Mouse (Mus musculus) embryonic facial prominence, embryonic 13.5 days (tissue): ENCODE measurements around the gene Adam22. TPM values are rescaled to one million over a fixed set of nuclear protein-coding genes. Genes with fewer than 3 reads are reported as not detected.

Experiments
- ATAC-seq: fragments of 200-750 bp; cut with Nextera tagmentation; 2 replicates; pipeline ENCODE4 v1.8.0; 2017; ENCODE audit warnings: low read depth; ENCODE audit not compliant: insufficient number of reproducible peaks, insufficient read depth, low FRiP score, low TSS enrichment
- H3K27ac ChIP-seq: fragments of 300-500 bp; sonication (generic); 2 replicates; pipeline ENCODE4 v1.5.1; 2015; ENCODE audit warnings: moderate library complexity, mild to moderate bottlenecking, inconsistent platforms
- H3K27me3 ChIP-seq: fragments of 300-500 bp; sonication (generic); 2 replicates; pipeline ENCODE4 v1.6.1; 2015; ENCODE audit warnings: mild to moderate bottlenecking, inconsistent platforms
- H3K36me3 ChIP-seq: fragments of 300-500 bp; sonication (generic); 2 replicates; pipeline ENCODE4 v1.6.1; 2015; ENCODE audit warnings: mild to moderate bottlenecking, inconsistent platforms
- H3K4me1 ChIP-seq: fragments of 300-500 bp; sonication (generic); 2 replicates; pipeline ENCODE4 v1.6.1; 2015; ENCODE audit warnings: inconsistent platforms
- H3K4me2 ChIP-seq: fragments of 300-500 bp; sonication (generic); 2 replicates; pipeline ENCODE4 v1.6.1; 2015; ENCODE audit warnings: moderate library complexity, mild to moderate bottlenecking, inconsistent platforms
- H3K4me3 ChIP-seq: fragments of 300-500 bp; sonication (generic); 2 replicates; pipeline ENCODE4 v1.5.1; 2015; ENCODE audit warnings: mild to moderate bottlenecking, inconsistent platforms
- H3K9ac ChIP-seq: fragments of 300-500 bp; sonication (generic); 2 replicates; pipeline ENCODE4 v1.6.1; 2015; ENCODE audit warnings: mild to moderate bottlenecking, inconsistent platforms
- H3K9me3 ChIP-seq: fragments of 300-500 bp; sonication (generic); 2 replicates; pipeline ENCODE4 v1.6.1; 2016; ENCODE audit warnings: inconsistent platforms
- WGBS: fragments of 180-500 bp; shearing (Covaris S2); methylation state at CpG from one replicate; pipeline ENCODE4 v1.1.7; 2015; ENCODE audit warnings: mixed read lengths; 5-methylcytosine and 5-hydroxymethylcytosine counted together
- polyA plus RNA-seq: library from polyadenylated mRNA; unstranded; fragments of >200 nt; fragmentation: Nextera tagmentation; extraction: Ambion mirVana; gene quantifications from 2 replicates; pipeline ENCODE4 v1.2.1, GENCODE M21; 2015

Gene Adam22
- polyA plus RNA-seq = 12.2 and 15.1 TPM in 2 replicates

GRCm38 (mm10) chr5:8367614-8368327 is at the start of gene Adam22:
Gene Adam22 (minus strand): TSS chr5:8368160.
- no peaks in the 10 kb centered on the region for H3K9me3 ChIP-seq
- WGBS = under 1% methylated on average over 50 of the region's 55 CpGs
- H3K9ac ChIP-seq = peak within 1 kb of the TSS; percentile 78
- peak within 1 kb of the TSS; percentile 84 for H3K4me2 ChIP-seq
- H3K36me3 ChIP-seq = no peaks in the 10 kb centered on the region
- peak; percentile 88 for ATAC-seq
- H3K4me1 ChIP-seq = peaks cover 3% of the 10 kb centered on the region; the same call in 1 of the 2 replicates
- peaks cover 9% of the 10 kb centered on the region; the same call in 1 of the 2 replicates for H3K27me3 ChIP-seq
- peak within 1 kb of the TSS; percentile 80 for H3K4me3 ChIP-seq
- H3K27ac ChIP-seq = peak within 1 kb of the TSS; percentile 75

DNA sequence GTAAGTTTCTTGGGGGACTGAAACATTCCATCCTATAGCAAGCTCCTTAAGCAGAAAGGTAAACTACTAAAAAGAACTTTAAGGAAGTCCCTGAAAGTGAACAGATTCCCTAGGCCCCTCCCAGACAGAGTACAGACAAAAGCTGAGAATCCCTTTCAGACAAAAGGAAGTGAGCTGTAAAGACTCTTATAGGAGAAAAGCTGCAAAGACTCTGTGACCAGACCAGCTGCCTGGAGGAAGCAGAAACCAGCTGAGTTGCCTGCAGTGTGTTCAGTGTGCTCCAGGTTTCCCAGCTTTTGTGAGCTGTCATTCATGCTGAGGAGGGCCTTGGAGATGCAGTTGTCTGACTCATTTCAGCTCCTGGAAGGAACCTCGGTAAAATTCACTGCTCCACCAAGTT is 49.5 kb upstream of the Adam22 start:
- H3K27ac ChIP-seq = no peak overlapping the region
- H3K9me3 ChIP-seq = no peaks in the 10 kb centered on the region
- H3K9ac ChIP-seq = no peak overlapping the region
- no peak overlapping the region for H3K4me2 ChIP-seq
- H3K36me3 ChIP-seq = peaks cover 33% of the 10 kb centered on the region
- H3K27me3 ChIP-seq = no peaks in the 10 kb centered on the region
- 49% methylated on average over 1 of the region's 1 CpGs for WGBS
- peaks cover 5% of the 10 kb centered on the region for H3K4me1 ChIP-seq
- H3K4me3 ChIP-seq = no peak overlapping the region
- ATAC-seq = no peak

GRCm38 (mm10) chr5:8416683-8417413 is 48.9 kb upstream of the Adam22 start:
- Histone ChIP-seq H3K4me3 (no peak overlapping the region), H3K36me3 (peaks cover 35% of the 10 kb centered on the region), H3K9me3 (no peaks in the 10 kb centered on the region), H3K27ac (no peak overlapping the region), H3K27me3 (no peaks in the 10 kb centered on the region), H3K9ac (no peak overlapping the region), H3K4me1 (peaks cover 5% of the 10 kb centered on the region), H3K4me2 (no peak overlapping the region)
- 84% methylated on average over 3 of the region's 3 CpGs for WGBS
- ATAC-seq = no peak

GRCm38 (mm10) chr5:8408746-8409145 is 40.8 kb upstream of the Adam22 start:
- Histone ChIP-seq H3K9ac (no peak overlapping the region), H3K4me2 (no peak overlapping the region), H3K9me3 (no peaks in the 10 kb centered on the region), H3K4me1 (no peaks in the 10 kb centered on the region), H3K4me3 (no peak overlapping the region), H3K36me3 (peaks cover 55% of the 10 kb centered on the region), H3K27ac (no peak overlapping the region), H3K27me3 (no peaks in the 10 kb centered on the region)
- 91% methylated on average over 4 of the region's 4 CpGs for WGBS
- no peak for ATAC-seq

GRCm38 (mm10) chr5:8397587-8398249 is 29.8 kb upstream of the Adam22 start:
- no peak for ATAC-seq
- no peak overlapping the region for H3K27ac ChIP-seq
- no peak overlapping the region for H3K4me3 ChIP-seq
- WGBS = 94% methylated on average over 13 of the region's 13 CpGs
- no peaks in the 10 kb centered on the region for H3K4me1 ChIP-seq
- H3K27me3 ChIP-seq = no peaks in the 10 kb centered on the region
- H3K36me3 ChIP-seq = peaks cover 32% of the 10 kb centered on the region
- no peak overlapping the region for H3K4me2 ChIP-seq
- no peaks in the 10 kb centered on the region for H3K9me3 ChIP-seq
- H3K9ac ChIP-seq = no peak overlapping the region

DNA sequence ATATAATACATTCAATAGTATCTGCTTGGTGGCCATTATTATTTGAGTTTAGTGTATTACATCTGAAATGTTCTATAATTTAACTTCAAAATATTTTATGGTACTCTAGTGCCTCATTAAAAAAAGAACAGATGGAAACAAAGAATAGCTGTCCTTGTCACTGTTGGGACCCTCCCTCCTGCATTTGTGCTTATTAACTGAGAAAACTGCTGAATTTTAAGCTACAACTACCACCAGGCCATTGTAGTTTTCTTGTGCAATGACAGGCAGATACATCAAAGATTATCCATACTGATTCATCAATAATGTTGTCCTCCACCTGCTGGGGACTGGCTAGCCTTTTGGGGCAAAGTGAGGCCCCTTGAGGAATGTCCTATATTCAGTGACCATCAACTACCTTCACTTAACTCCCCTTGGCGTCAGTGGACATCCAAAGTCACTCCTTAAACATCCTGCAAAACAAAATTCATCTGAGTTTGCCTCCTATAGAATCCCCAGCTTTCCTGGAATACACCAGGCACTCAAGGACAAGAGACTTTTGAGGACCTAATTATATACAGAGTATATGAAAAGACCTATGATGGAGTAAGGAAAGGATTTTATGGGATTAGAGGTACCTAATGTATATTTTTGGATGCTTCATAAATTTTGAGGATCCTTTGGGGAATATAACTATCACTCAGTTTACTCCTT is 26.1 kb upstream of the Adam22 start:
- ATAC-seq = no peak
- 77% methylated on average over 1 of the region's 1 CpGs for WGBS

GRCm38 (mm10) chr5:8374297-8374906 is 6.4 kb upstream of the Adam22 start:
- Histone ChIP-seq H3K9ac (no peak overlapping the region), H3K4me1 (no peaks in the 10 kb centered on the region), H3K9me3 (no peaks in the 10 kb centered on the region), H3K27me3 (no peaks in the 10 kb centered on the region), H3K36me3 (no peaks in the 10 kb centered on the region), H3K27ac (no peak overlapping the region), H3K4me2 (no peak overlapping the region), H3K4me3 (no peak overlapping the region)
- WGBS = 74% methylated on average over 5 of the region's 5 CpGs
- ATAC-seq = no peak

More for the DNA sequence above, 26.1 kb upstream of the Adam22 start:
- Histone ChIP-seq H3K27ac (no peak overlapping the region), H3K27me3 (no peaks in the 10 kb centered on the region), H3K4me1 (no peaks in the 10 kb centered on the region), H3K4me3 (no peak overlapping the region), H3K9me3 (no peaks in the 10 kb centered on the region), H3K9ac (no peak overlapping the region), H3K4me2 (no peak overlapping the region), H3K36me3 (peaks cover 18% of the 10 kb centered on the region)

DNA sequence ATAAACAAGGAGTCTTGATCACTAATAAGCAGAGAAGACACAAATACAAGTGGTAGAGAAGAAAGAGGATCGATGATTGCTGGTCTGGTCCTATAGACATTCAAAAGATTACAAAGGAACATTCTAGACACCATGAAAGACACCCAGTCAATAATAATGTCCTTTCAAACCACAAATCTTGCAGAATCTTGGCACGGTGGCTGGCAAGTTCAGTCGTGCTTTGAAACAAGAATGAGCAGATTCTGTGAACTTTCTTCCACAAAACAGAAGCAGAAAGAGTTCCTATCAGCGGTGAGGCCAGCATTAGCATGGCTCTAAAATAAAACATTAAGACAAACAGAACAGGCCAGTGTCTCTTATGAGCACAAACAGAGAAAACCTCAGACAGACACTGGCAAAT is 5.5 kb upstream of the Adam22 start:
- H3K9me3 ChIP-seq = no peaks in the 10 kb centered on the region
- no peaks in the 10 kb centered on the region for H3K4me1 ChIP-seq
- peaks cover 7% of the 10 kb centered on the region; the same call in 1 of the 2 replicates for H3K27me3 ChIP-seq
- H3K9ac ChIP-seq = no peak overlapping the region
- H3K4me3 ChIP-seq = no peak overlapping the region
- H3K36me3 ChIP-seq = no peaks in the 10 kb centered on the region
- no peak for ATAC-seq
- no peak overlapping the region for H3K27ac ChIP-seq
- 64% methylated on average over 4 of the region's 4 CpGs for WGBS
- no peak overlapping the region for H3K4me2 ChIP-seq

DNA sequence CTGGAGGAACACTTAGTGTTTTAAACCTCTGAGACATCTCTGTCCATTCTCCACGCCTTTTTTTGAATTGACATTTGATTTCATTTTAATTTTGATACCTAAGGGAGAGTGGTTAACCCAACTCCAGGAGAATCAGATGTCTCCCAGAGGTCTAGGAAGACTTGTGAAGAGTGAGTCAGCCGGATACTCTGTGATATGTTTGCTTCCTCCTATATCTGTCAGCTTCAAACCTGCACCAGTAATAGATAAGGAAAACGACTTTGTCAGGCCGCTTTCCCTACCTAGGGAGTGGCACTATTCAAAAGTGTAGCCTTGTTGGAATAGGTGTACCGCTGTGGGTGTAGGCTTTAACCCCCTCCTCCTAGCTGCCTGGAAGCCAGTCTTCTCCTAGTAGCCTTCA is 821 bp upstream of the Adam22 start:
- no peaks in the 10 kb centered on the region for H3K36me3 ChIP-seq
- peaks cover 9% of the 10 kb centered on the region; the same call in 1 of the 2 replicates for H3K27me3 ChIP-seq
- no peak overlapping the region for H3K9ac ChIP-seq
- H3K4me2 ChIP-seq = no peak overlapping the region
- no peak overlapping the region for H3K27ac ChIP-seq
- no peaks in the 10 kb centered on the region for H3K9me3 ChIP-seq
- no peak for ATAC-seq
- 87% methylated on average over 5 of the region's 5 CpGs for whole genome bisulfite sequencing
- no peak overlapping the region for H3K4me3 ChIP-seq
- H3K4me1 ChIP-seq = peaks cover 3% of the 10 kb centered on the region; the same call in 1 of the 2 replicates

DNA sequence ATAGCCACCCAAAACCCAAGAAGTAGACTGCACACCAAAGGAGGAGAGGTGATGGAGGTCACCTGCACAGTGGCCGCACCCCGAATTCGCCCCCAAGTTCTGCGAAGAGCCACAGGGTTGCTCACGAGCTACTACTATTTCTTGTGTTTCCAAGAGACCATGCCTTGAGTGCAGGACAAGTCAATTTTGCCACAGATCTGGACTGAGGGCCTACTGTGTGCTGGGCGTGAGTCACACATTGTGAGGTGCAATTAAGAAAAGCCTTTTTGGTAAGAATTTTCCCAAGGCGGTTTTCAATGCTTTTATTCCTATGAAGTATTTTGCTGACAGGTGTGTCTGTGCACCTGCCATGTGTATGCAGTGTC is 350 bp upstream of the Adam22 start:
- Histone ChIP-seq H3K36me3 (no peaks in the 10 kb centered on the region), H3K4me2 (peak overlapping the region; percentile 84), H3K4me3 (peak overlapping the region; percentile 80), H3K9me3 (no peaks in the 10 kb centered on the region), H3K4me1 (peaks cover 3% of the 10 kb centered on the region; the same call in 1 of the 2 replicates), H3K27me3 (peaks cover 9% of the 10 kb centered on the region; the same call in 1 of the 2 replicates), H3K9ac (peak overlapping the region; percentile 78), H3K27ac (no peak overlapping the region)
- ATAC-seq = peak; percentile 50; the same call in 1 of the 2 replicates
- 34% methylated on average over 7 of the region's 7 CpGs for WGBS
